Mouse (Mus musculus) olfactory bulb, adult 2 months (tissue): ENCODE data around the gene Ppp4r3a.

Experiments used
- CTCF ChIP-seq: fragments of 200-500 bp; IDR thresholded peaks from 2 replicates; pipeline ENCODE4 v1.5.1; 2012; ENCODE audit warnings: low read depth, mild to moderate bottlenecking, low read length, moderate library complexity; ENCODE audit not compliant: insufficient read depth
- POLR2A ChIP-seq: fragments of 200-500 bp; IDR thresholded peaks from 2 replicates; pipeline ENCODE4 v1.6.1; 2012; ENCODE audit warnings: mild to moderate bottlenecking, low read depth, low read length, moderate library complexity; ENCODE audit not compliant: insufficient read depth

DNA sequence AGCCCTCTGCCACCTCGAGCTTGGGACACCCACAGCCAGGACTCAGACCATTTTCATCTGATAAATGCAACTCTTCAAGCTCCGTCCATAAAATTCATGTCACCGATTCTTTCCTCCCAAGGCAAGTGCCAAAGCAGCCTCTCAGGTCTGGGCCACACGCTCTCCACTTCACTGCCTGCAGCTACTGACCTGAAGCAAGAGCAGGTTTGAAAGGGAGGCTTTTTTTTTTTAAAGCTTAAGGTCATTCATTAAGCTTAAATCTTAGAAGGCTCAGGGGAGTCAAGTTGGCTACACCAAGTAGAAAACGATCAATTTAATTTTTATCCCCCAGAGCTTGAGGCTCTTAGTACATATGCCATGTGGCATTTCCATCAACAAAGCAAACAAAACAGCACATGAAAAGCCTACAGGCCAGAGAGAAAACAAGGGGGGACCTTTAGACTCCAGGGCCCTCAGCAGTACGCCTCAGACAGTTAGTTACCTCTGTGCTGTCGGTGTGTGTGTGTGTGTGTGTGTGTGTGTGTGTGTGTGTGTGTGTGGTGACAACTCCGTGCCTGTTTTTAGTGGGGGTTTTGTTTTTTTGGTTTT lies 70.3 kb downstream of the Ppp4r3a start:
- TF ChIP-seq CTCF = no peak
- TF ChIP-seq POLR2A = no peak
